Mouse (Mus musculus) limb, embryonic 14.5 days (tissue): ENCODE results near the gene Olfr283. TPM values are rescaled to one million over a fixed set of nuclear protein-coding genes. Genes with fewer than 3 reads are reported as not detected.

Experiments used
- ATAC-seq: fragments of 200-750 bp; cut with Nextera tagmentation; 2 replicates; pipeline ENCODE4 v1.8.0; 2017; ENCODE audit warnings: low read depth, moderate number of reproducible peaks, moderate TSS enrichment; ENCODE audit not compliant: low FRiP score
- DNase-seq: peaks from one replicate; pipeline ENCODE4 v3.0.0-alpha.2; 2015; ENCODE audit warnings: low spot score
- H3K27ac ChIP-seq: fragments of 300-500 bp; sonication (generic); replicated peaks from 2 replicates; pipeline ENCODE4 v1.5.1; 2014; ENCODE audit warnings: low read depth, mild to moderate bottlenecking, low read length, moderate library complexity, mixed read lengths
- H3K27me3 ChIP-seq: fragments of 300-500 bp; sonication (generic); 2 replicates; pipeline ENCODE4 v1.6.1; 2014; ENCODE audit warnings: low read length, mixed read lengths; ENCODE audit not compliant: control insufficient read depth, insufficient read depth
- H3K36me3 ChIP-seq: fragments of 300-500 bp; sonication (generic); 2 replicates; pipeline ENCODE4 v1.6.1; 2014; ENCODE audit warnings: mild to moderate bottlenecking, low read length, moderate library complexity, mixed read lengths; ENCODE audit not compliant: control insufficient read depth, insufficient read depth
- H3K4me1 ChIP-seq: fragments of 300-500 bp; sonication (generic); 2 replicates; pipeline ENCODE4 v1.6.1; 2014; ENCODE audit warnings: antibody characterized with exemption, low read length, mixed read lengths; ENCODE audit not compliant: control insufficient read depth, insufficient read depth
- H3K4me2 ChIP-seq: fragments of 300-500 bp; sonication (generic); replicated peaks from 2 replicates; pipeline ENCODE4 v1.6.1; 2014; ENCODE audit warnings: low read depth, mild to moderate bottlenecking, low read length, moderate library complexity; ENCODE audit not compliant: severe bottlenecking
- H3K4me3 ChIP-seq: fragments of 300-500 bp; sonication (generic); replicated peaks from 2 replicates; pipeline ENCODE4 v1.5.1; 2014; ENCODE audit warnings: low read length
- H3K9ac ChIP-seq: fragments of 300-500 bp; sonication (generic); 2 replicates; pipeline ENCODE4 v1.6.1; 2014; ENCODE audit warnings: mild to moderate bottlenecking, low read depth, low read length, moderate library complexity; ENCODE audit not compliant: severe bottlenecking
- H3K9me3 ChIP-seq: fragments of 300-500 bp; sonication (generic); 2 replicates; pipeline ENCODE4 v1.6.1; 2016; ENCODE audit warnings: low read length; ENCODE audit not compliant: control insufficient read depth
- POLR2A ChIP-seq: fragments of 200-500 bp; IDR thresholded peaks from 2 replicates; pipeline ENCODE4 v1.8.0; 2012; ENCODE audit warnings: inconsistent platforms, mild to moderate bottlenecking, moderate library complexity, borderline replicate concordance; ENCODE audit not compliant: insufficient read depth, insufficient read length; ENCODE audit errors: extremely low read depth
- WGBS: fragments of 180-500 bp; shearing (Covaris S2); extraction: QIAGEN DNeasy Blood & Tissue Kit; methylation state at CpG from one replicate; pipeline ENCODE4 v1.1.7; 2014; 5-methylcytosine and 5-hydroxymethylcytosine counted together
- polyA plus RNA-seq, 2 experiments: library from polyadenylated mRNA; depleted of rRNA in 1 of 2; stranded (reverse) in 1 of 2; unstranded in 1 of 2; fragments of >200 nt; fragmentation: Nextera tagmentation in 1 of 2; extraction: Ambion mirVana in 1 of 2; gene quantifications; 2 replicates each; pipeline versions ENCODE4 v1.2.1 to v1.2.3; 2012 to 2014

Olfr283 gene
- polyA plus RNA-seq, 2 experiments, result not detected

- TF ChIP-seq POLR2A, result no peak
- H3K4me2 ChIP-seq, result no peak overlapping the region
- DNase-seq (no peak), ATAC-seq (no peak)
- no peak overlapping the region for H3K9ac ChIP-seq
- no peak overlapping the region for H3K27ac ChIP-seq
- no peaks in the 10 kb centered on the region for H3K27me3 ChIP-seq
- no peaks in the 10 kb centered on the region for H3K36me3 ChIP-seq
- H3K4me1 ChIP-seq, result no peaks in the 10 kb centered on the region
- WGBS, result 48% methylated on average over 1 of the region's 1 CpGs
- H3K4me3 ChIP-seq, result no peak overlapping the region
- H3K9me3 ChIP-seq, result no peaks in the 10 kb centered on the region
Measured at GRCm38 (mm10) chr15:98397136-98397535, 16.4 kb upstream of the Olfr283 start.

GRCm38 (mm10) chr15:98391903-98392187 lies 11.1 kb upstream of the Olfr283 start:
- H3K4me2 ChIP-seq, result no peak overlapping the region
- no peak overlapping the region for H3K9ac ChIP-seq
- no peak; the same call in 1 of the 2 replicates for ATAC-seq
- H3K4me3 ChIP-seq, result no peak overlapping the region
- TF ChIP-seq POLR2A, result no peak
- 43% methylated on average over 2 of the region's 2 CpGs for WGBS
- no peak overlapping the region for H3K27ac ChIP-seq
- no peaks in the 10 kb centered on the region for H3K9me3 ChIP-seq
- no peaks in the 10 kb centered on the region for H3K36me3 ChIP-seq
- H3K4me1 ChIP-seq, result no peaks in the 10 kb centered on the region
- H3K27me3 ChIP-seq, result no peaks in the 10 kb centered on the region
- DNase-seq, result no peak

DNA sequence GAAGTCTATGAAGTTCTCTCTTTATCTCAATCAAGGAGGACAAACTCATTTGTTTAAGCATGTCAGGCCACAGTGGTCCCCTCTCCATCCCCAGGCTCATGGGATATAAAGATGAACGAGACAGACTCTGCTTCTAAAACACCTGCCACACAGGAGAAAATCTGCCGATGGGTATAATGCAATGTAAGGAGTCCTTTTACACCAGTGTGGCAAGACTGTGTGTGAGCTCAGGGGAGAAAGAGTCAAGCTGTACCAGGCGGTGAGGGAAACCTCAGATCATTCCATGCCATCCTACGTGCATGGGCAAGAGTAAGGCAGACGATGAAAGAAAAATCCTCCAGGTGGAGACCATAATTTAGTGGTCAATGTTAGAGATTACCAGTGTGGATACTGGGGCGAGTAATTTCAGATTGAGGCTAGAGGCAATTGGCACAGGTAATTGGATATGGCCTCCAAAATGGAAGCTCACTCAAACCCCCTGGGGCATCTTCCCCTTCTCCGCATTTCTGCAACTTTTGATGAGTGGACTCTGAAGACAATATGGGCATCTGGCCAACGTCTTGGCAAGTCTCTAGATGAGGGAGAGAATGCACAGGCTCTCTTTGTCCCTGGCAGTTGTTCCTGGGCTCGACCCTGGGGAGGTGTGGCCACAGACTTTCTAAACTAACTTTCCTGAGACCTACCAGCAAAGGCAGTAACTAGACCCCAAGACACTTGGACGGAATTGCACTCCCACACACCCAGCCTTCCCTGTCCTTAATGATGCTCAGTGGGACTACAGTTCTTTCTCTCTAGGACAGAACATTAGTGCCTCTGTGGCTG lies 10.5 kb upstream of the Olfr283 start:
- H3K27ac ChIP-seq, result no peak overlapping the region
- peak; percentile 62 for ATAC-seq
- TF ChIP-seq POLR2A, result no peak
- no peak overlapping the region for H3K9ac ChIP-seq
- no peaks in the 10 kb centered on the region for H3K27me3 ChIP-seq
- H3K4me1 ChIP-seq, result no peaks in the 10 kb centered on the region
- no peak for DNase-seq
- 62% methylated on average over 10 of the region's 10 CpGs for WGBS
- no peak overlapping the region for H3K4me3 ChIP-seq
- no peaks in the 10 kb centered on the region for H3K36me3 ChIP-seq
- no peak overlapping the region for H3K4me2 ChIP-seq
- no peaks in the 10 kb centered on the region for H3K9me3 ChIP-seq

DNA sequence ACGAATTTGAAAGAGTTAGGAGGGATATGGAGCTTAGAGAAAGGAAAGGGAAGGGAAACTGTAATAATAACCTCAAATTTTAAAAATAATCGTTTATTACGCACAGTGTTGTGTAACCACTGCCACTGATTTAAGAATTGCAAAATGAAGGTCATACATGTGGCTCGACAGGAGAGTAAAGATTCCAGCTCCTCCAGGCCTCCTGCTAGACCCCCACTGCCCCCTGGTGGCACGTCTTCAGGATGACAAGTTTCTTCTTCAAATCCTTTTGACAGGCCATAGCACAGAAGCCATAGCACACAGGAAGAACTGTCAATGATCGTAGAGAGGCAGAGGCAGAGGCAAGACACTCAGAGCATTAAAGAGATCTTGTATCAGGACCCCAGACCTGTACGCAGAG lies 9.1 kb upstream of the Olfr283 start:
- no peaks in the 10 kb centered on the region for H3K27me3 ChIP-seq
- H3K9ac ChIP-seq, result no peak overlapping the region
- TF ChIP-seq POLR2A, result no peak
- 31% methylated on average over 7 of the region's 7 CpGs for WGBS
- ATAC-seq (no peak), DNase-seq (peak; percentile 64)
- no peaks in the 10 kb centered on the region for H3K36me3 ChIP-seq
- no peaks in the 10 kb centered on the region for H3K4me1 ChIP-seq
- no peak overlapping the region for H3K27ac ChIP-seq
- H3K4me2 ChIP-seq, result no peak overlapping the region
- H3K9me3 ChIP-seq, result no peaks in the 10 kb centered on the region
- no peak overlapping the region for H3K4me3 ChIP-seq

- DNase-seq, result no peak
Measured at GRCm38 (mm10) chr15:98387621-98388020, 6.9 kb upstream of the Olfr283 start.

More at GRCm38 (mm10) chr15:98387621-98388020, 6.9 kb upstream of the Olfr283 start:
- Histone ChIP-seq H3K9ac (no peak overlapping the region), H3K4me3 (no peak overlapping the region), H3K4me1 (no peaks in the 10 kb centered on the region), H3K4me2 (no peak overlapping the region), H3K27me3 (no peaks in the 10 kb centered on the region), H3K9me3 (no peaks in the 10 kb centered on the region), H3K27ac (no peak overlapping the region), H3K36me3 (no peaks in the 10 kb centered on the region)
- WGBS, result 70% methylated on average over 2 of the region's 2 CpGs
- ATAC-seq, result no peak
- no peak for TF ChIP-seq POLR2A
